13 mouse cellular contexts compared by ENCODE assay signal in genomic region chr12:41033196-41033595, GRCm38 (mm10). TPM values are rescaled to one million over a fixed set of nuclear protein-coding genes. Genes with fewer than 3 reads are reported as not detected.
DNase-seq lines count a peak whose midpoint lies in the region; ATAC-seq and TF ChIP-seq lines count a peak whose summit lies in the region.
"Had no signal": no experiment of that assay in that cellular context is flagged by ENCODE, and none has a peak within 500 bp of the region (broad histone marks: within the 10 kb centered on the region; RNA-seq: fewer than 3 reads in every experiment).

No protein-coding gene starts in this region.

- TF ChIP-seq CTCF in lung, postnatal 0 days (IDR thresholded peaks at IDR 0.05), result no peak

- no peaks in the 10 kb centered on the region for H3K27me3 ChIP-seq in heart, embryonic 10.5 days (ENCODE audit: insufficient read depth, poor library complexity, severe bottlenecking)
- no peaks in the 10 kb centered on the region for H3K27me3 ChIP-seq in lung, postnatal 0 days (replicated peaks; ENCODE audit: insufficient read depth, low read length)
- H3K27me3 ChIP-seq in midbrain, embryonic 13.5 days, result no peaks in the 10 kb centered on the region
- H3K27me3 ChIP-seq: kidney, embryonic 15.5 days had no signal

- TF ChIP-seq EP300 in lung, postnatal 0 days (IDR thresholded peaks at IDR 0.05), result no peak

- WGBS in heart, embryonic 10.5 days, result 87% methylated on average over 3 of the region's 3 CpGs
- 95% methylated on average over 3 of the region's 3 CpGs for WGBS in lung, postnatal 0 days
- 93% methylated on average over 3 of the region's 3 CpGs for WGBS in midbrain, embryonic 13.5 days

- H3K36me3 ChIP-seq in heart, embryonic 10.5 days, result no peaks in the 10 kb centered on the region
- H3K36me3 ChIP-seq in lung, postnatal 0 days (ENCODE audit: insufficient read depth, low read length), result no peaks in the 10 kb centered on the region
- no peaks in the 10 kb centered on the region for H3K36me3 ChIP-seq in midbrain, embryonic 13.5 days
- H3K36me3 ChIP-seq: kidney, embryonic 15.5 days had no signal

- no peaks in the 10 kb centered on the region for H3K9me3 ChIP-seq in heart, embryonic 10.5 days
- H3K9me3 ChIP-seq in lung, postnatal 0 days (ENCODE audit: low read length), result no peaks in the 10 kb centered on the region
- no peaks in the 10 kb centered on the region for H3K9me3 ChIP-seq in midbrain, embryonic 13.5 days
- H3K9me3 ChIP-seq: kidney, embryonic 15.5 days had no signal

- peak; percentile 20 for DNase-seq in adrenal gland, adult 2 months
- no peak for DNase-seq in adrenal gland, adult 18-20 months (ENCODE audit: low spot score in 2 of 2)
- DNase-seq in heart, adult 8-10 months (ENCODE audit: low spot score), result peak; percentile 36
- no peak for DNase-seq in heart, embryonic 10.5 days (ENCODE audit: low spot score)
- DNase-seq in Muller cell, postnatal 12 days (ENCODE audit: inconsistent ontology term), result peak; percentile 85
- peak; percentile 91 for DNase-seq in cerebellum, adult 9-10 months
- DNase-seq in lung, postnatal 0 days (ENCODE audit: low spot score), result no peak
- DNase-seq: gastrocnemius, postnatal 10 days; layer of hippocampus, adult 9-11 months; liver, postnatal 0 days had no signal

- H3K27ac ChIP-seq in heart, embryonic 10.5 days, result no peak overlapping the region
- no peak overlapping the region for H3K27ac ChIP-seq in lung, postnatal 0 days (ENCODE audit: low read length)
- no peak overlapping the region for H3K27ac ChIP-seq in midbrain, embryonic 13.5 days
- H3K27ac ChIP-seq: kidney, embryonic 15.5 days had no signal

- H3K4me3 ChIP-seq in heart, embryonic 10.5 days, result no peak overlapping the region
- no peak overlapping the region for H3K4me3 ChIP-seq in lung, postnatal 0 days (ENCODE audit: low read depth, low read length)
- H3K4me3 ChIP-seq in midbrain, embryonic 13.5 days (replicated peaks), result no peak overlapping the region
- H3K4me3 ChIP-seq: kidney, embryonic 15.5 days; myocyte had no signal

- H3K4me1 ChIP-seq in heart, embryonic 10.5 days, result no peaks in the 10 kb centered on the region
- H3K4me1 ChIP-seq in lung, postnatal 0 days (ENCODE audit: insufficient read depth, low read depth, low read length), result no peaks in the 10 kb centered on the region
- H3K4me1 ChIP-seq in midbrain, embryonic 13.5 days (replicated peaks), result no peaks in the 10 kb centered on the region
- H3K4me1 ChIP-seq: kidney, embryonic 15.5 days had no signal

- no peak for ATAC-seq in lung, postnatal 0 days
- no peak for ATAC-seq in midbrain, embryonic 13.5 days
- ATAC-seq: liver, postnatal 0 days had no signal

- H3K9ac ChIP-seq in lung, postnatal 0 days (replicated peaks; ENCODE audit: low read depth), result no peak overlapping the region
- H3K9ac ChIP-seq in midbrain, embryonic 13.5 days (replicated peaks), result no peak overlapping the region
- H3K9ac ChIP-seq: kidney, embryonic 15.5 days; liver, postnatal 0 days had no signal

- no peak overlapping the region for H3K4me2 ChIP-seq in lung, postnatal 0 days (replicated peaks; ENCODE audit: low read depth, low read length)
- H3K4me2 ChIP-seq in midbrain, embryonic 13.5 days (replicated peaks), result no peak overlapping the region
- H3K4me2 ChIP-seq: kidney, embryonic 15.5 days had no signal

RNA-seq across cellular contexts. Expression of gene Immp2l, which starts 9.3 kb away (rescaled TPM):
- total RNA-seq in adrenal gland, adult 2 months (2021), result 10 to 100 TPM; 16.5 to 20.2 TPM
- 0.94 and 2.3 TPM in 2 replicates for polyA plus RNA-seq in adrenal gland, adult 2 months (2012; rRNA removed)
- 10 to 100 TPM; 15.0 to 33.8 TPM for total RNA-seq in adrenal gland, adult 18-20 months (2021)
- 10 to 100 TPM; 25.7 to 31.9 (median 26.7) TPM for total RNA-seq in heart, adult 8-10 months (2022)
- 10.0 and 11.7 TPM in 2 replicates for polyA plus RNA-seq in heart, embryonic 10.5 days (2016; fragmentation: Nextera tagmentation; extraction: Ambion mirVana)
- 4.9 and 5.2 TPM in 2 replicates for polyA plus RNA-seq in lung, postnatal 0 days (2015; fragmentation: Nextera tagmentation; extraction: Ambion mirVana)
- polyA plus RNA-seq in midbrain, embryonic 13.5 days (2015; fragmentation: Nextera tagmentation; extraction: Ambion mirVana), result 5.5 and 7.6 TPM in 2 replicates

Comparison
In these comparisons a context has a peak if more than half of its experiments do, and no peak if none do; other contexts are left out.
1. DNase-seq: peak in adrenal gland, adult 2 months (single experiment), heart, adult 8-10 months (single experiment), Muller cell, postnatal 12 days (single experiment) and cerebellum, adult 9-10 months (single experiment); none in adrenal gland, adult 18-20 months (0 of 2), heart, embryonic 10.5 days (single experiment) and lung, postnatal 0 days (single experiment).